Mouse (Mus musculus): ENCODE data around the gene Dnah6. TPM values are rescaled to one million over a fixed set of nuclear protein-coding genes. Genes with fewer than 3 reads are reported as not detected.

The Dnah6 gene
- polyA plus RNA-seq, 2 experiments = 0.04 to 0.06 TPM

- no peak for TF ChIP-seq POLR2A (IDR thresholded peaks at IDR 0.05; ENCODE audit: borderline replicate concordance, extremely low read depth, insufficient read depth, insufficient read length)
- Histone ChIP-seq H3K4me3 (replicated peaks; ENCODE audit: low read length) (no peak overlapping the region), H3K4me2 (replicated peaks; ENCODE audit: low read depth, low read length, severe bottlenecking) (no peak overlapping the region), H3K4me1 (ENCODE audit: control insufficient read depth, insufficient read depth, low read length) (peaks cover 6% of the 10 kb centered on the region), H3K27ac (replicated peaks; ENCODE audit: low read depth, low read length) (no peak overlapping the region), H3K27me3 (ENCODE audit: control insufficient read depth, insufficient read depth, low read length) (no peaks in the 10 kb centered on the region), H3K36me3 (ENCODE audit: control insufficient read depth, insufficient read depth, low read length) (peaks cover 47% of the 10 kb centered on the region), H3K9ac (ENCODE audit: low read depth, low read length, severe bottlenecking) (no peak overlapping the region), H3K9me3 (ENCODE audit: control insufficient read depth, low read length) (no peaks in the 10 kb centered on the region)
- ATAC-seq (ENCODE audit: low FRiP score, low read depth) (no peak), DNase-seq (ENCODE audit: low spot score) (no peak)
- WGBS = 93% methylated on average over 7 of the region's 7 CpGs
Observed at GRCm38 (mm10) chr6:73257068-73257467, 35.6 kb upstream of the Dnah6 start.

DNA sequence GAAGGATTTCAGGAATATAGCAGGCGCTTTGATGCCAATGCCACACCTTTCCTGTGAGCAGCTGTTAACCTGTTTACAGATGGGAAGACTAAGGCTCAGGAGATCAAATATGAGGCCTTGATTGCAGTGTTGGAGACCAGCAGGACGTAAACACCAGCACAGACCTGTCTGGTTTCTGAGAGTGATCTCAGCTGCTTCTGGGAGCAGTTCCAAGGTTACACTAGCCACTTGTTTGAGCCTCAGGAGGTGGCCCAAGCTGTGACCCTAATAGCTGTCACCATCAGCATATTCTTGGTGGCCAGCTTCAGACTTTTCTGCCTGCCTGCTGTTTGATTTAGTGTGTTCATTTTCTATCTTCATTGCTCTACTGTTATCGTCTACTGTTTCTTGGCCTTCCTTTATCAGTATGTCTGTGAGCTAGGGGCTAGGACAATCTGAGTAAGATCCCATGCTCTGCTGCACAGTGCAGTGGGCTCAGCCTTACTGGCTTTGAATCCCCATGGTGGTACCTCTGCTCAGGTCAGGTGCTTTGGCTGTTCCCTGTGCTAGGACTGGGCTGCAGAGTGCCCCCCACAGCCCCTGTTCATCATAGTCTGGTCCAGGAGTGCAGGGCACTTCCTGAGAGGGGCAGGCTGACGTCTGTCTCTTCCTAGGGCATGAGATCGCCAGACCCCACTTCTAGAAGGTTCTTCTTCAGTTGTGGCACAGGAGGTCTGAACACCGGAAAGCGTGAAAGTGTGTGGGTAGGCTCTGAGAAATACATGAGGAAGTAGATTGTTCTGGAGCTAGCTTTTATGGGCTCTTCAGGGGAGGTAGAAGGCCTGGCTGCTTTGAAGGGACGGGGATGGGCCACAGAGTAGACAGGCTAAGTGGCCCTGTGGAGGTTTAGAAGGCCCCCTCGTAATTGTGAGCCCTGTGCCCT, 33.1 kb upstream of the Dnah6 start:
- Histone ChIP-seq H3K4me1 (ENCODE audit: control insufficient read depth, insufficient read depth, low read length) (peaks cover 14% of the 10 kb centered on the region), H3K4me3 (replicated peaks; ENCODE audit: low read length) (no peak overlapping the region), H3K9ac (ENCODE audit: low read depth, low read length, severe bottlenecking) (no peak overlapping the region), H3K4me2 (replicated peaks; ENCODE audit: low read depth, low read length, severe bottlenecking) (no peak overlapping the region), H3K9me3 (ENCODE audit: control insufficient read depth, low read length) (no peaks in the 10 kb centered on the region), H3K27me3 (ENCODE audit: control insufficient read depth, insufficient read depth, low read length) (no peaks in the 10 kb centered on the region), H3K36me3 (ENCODE audit: control insufficient read depth, insufficient read depth, low read length) (peaks cover 29% of the 10 kb centered on the region), H3K27ac (replicated peaks; ENCODE audit: low read depth, low read length) (no peak overlapping the region)
- TF ChIP-seq POLR2A (IDR thresholded peaks at IDR 0.05; ENCODE audit: borderline replicate concordance, extremely low read depth, insufficient read depth, insufficient read length) = no peak
- DNase-seq (ENCODE audit: low spot score) = no peak
- WGBS = 68% methylated on average over 9 of the region's 9 CpGs
- no peak for ATAC-seq (ENCODE audit: low FRiP score, low read depth)

- DNase-seq (ENCODE audit: low spot score) = no peak
Observed at GRCm38 (mm10) chr6:73253584-73253983, 32.1 kb upstream of the Dnah6 start.

GRCm38 (mm10) chr6:73253006-73253405, 31.6 kb upstream of the Dnah6 start:
- no peak for TF ChIP-seq POLR2A (IDR thresholded peaks at IDR 0.05; ENCODE audit: borderline replicate concordance, extremely low read depth, insufficient read depth, insufficient read length)
- WGBS = 92% methylated on average over 2 of the region's 2 CpGs

More at GRCm38 (mm10) chr6:73253584-73253983, 32.1 kb upstream of the Dnah6 start:
- Histone ChIP-seq H3K36me3 (ENCODE audit: control insufficient read depth, insufficient read depth, low read length) (peaks cover 21% of the 10 kb centered on the region), H3K4me1 (ENCODE audit: control insufficient read depth, insufficient read depth, low read length) (peaks cover 18% of the 10 kb centered on the region), H3K27me3 (ENCODE audit: control insufficient read depth, insufficient read depth, low read length) (no peaks in the 10 kb centered on the region), H3K9me3 (ENCODE audit: control insufficient read depth, low read length) (no peaks in the 10 kb centered on the region), H3K4me3 (replicated peaks; ENCODE audit: low read length) (no peak overlapping the region), H3K27ac (replicated peaks; ENCODE audit: low read depth, low read length) (no peak overlapping the region), H3K9ac (ENCODE audit: low read depth, low read length, severe bottlenecking) (no peak overlapping the region), H3K4me2 (replicated peaks; ENCODE audit: low read depth, low read length, severe bottlenecking) (no peak overlapping the region)
- no peak for ATAC-seq (ENCODE audit: low FRiP score, low read depth)
- 79% methylated on average over 4 of the region's 4 CpGs for WGBS
- TF ChIP-seq POLR2A (IDR thresholded peaks at IDR 0.05; ENCODE audit: borderline replicate concordance, extremely low read depth, insufficient read depth, insufficient read length) = no peak

GRCm38 (mm10) chr6:73252396-73252795, 30.9 kb upstream of the Dnah6 start:
- no peak for TF ChIP-seq POLR2A (IDR thresholded peaks at IDR 0.05; ENCODE audit: borderline replicate concordance, extremely low read depth, insufficient read depth, insufficient read length)
- Histone ChIP-seq H3K27ac (replicated peaks; ENCODE audit: low read depth, low read length) (no peak overlapping the region), H3K27me3 (ENCODE audit: control insufficient read depth, insufficient read depth, low read length) (no peaks in the 10 kb centered on the region), H3K4me3 (replicated peaks; ENCODE audit: low read length) (no peak overlapping the region), H3K36me3 (ENCODE audit: control insufficient read depth, insufficient read depth, low read length) (peaks cover 13% of the 10 kb centered on the region), H3K9me3 (ENCODE audit: control insufficient read depth, low read length) (no peaks in the 10 kb centered on the region), H3K4me2 (replicated peaks; ENCODE audit: low read depth, low read length, severe bottlenecking) (no peak overlapping the region), H3K4me1 (ENCODE audit: control insufficient read depth, insufficient read depth, low read length) (peaks cover 18% of the 10 kb centered on the region), H3K9ac (ENCODE audit: low read depth, low read length, severe bottlenecking) (no peak overlapping the region)
- DNase-seq (ENCODE audit: low spot score) = no peak
- no peak for ATAC-seq (ENCODE audit: low FRiP score, low read depth)

More at GRCm38 (mm10) chr6:73253006-73253405, 31.6 kb upstream of the Dnah6 start:
- Histone ChIP-seq H3K4me1 (ENCODE audit: control insufficient read depth, insufficient read depth, low read length) (peaks cover 18% of the 10 kb centered on the region), H3K9me3 (ENCODE audit: control insufficient read depth, low read length) (no peaks in the 10 kb centered on the region), H3K36me3 (ENCODE audit: control insufficient read depth, insufficient read depth, low read length) (peaks cover 15% of the 10 kb centered on the region), H3K9ac (ENCODE audit: low read depth, low read length, severe bottlenecking) (no peak overlapping the region), H3K4me3 (replicated peaks; ENCODE audit: low read length) (no peak overlapping the region), H3K27ac (replicated peaks; ENCODE audit: low read depth, low read length) (no peak overlapping the region), H3K27me3 (ENCODE audit: control insufficient read depth, insufficient read depth, low read length) (no peaks in the 10 kb centered on the region), H3K4me2 (replicated peaks; ENCODE audit: low read depth, low read length, severe bottlenecking) (no peak overlapping the region)
- DNase-seq (ENCODE audit: low spot score) = no peak
- no peak for ATAC-seq (ENCODE audit: low FRiP score, low read depth)
